Mouse (Mus musculus): Measurements from ENCODE around the gene A730061H03Rik. TPM values are rescaled to one million over a fixed set of nuclear protein-coding genes. Genes with fewer than 3 reads are reported as not detected.

Gene A730061H03Rik
- total and polyA plus RNA-seq, 3 experiments, result 0.17 to 43.1 (median 0.87) TPM

GRCm38 (mm10) chr14:55584303-55584701 lies 24.1 kb upstream of the A730061H03Rik start:
- peaks cover 80% of the 10 kb centered on the region for H3K4me1 ChIP-seq (ENCODE audit: insufficient read depth, low read depth, low read length)
- DNase-seq (ENCODE audit: low spot score) (no peak), ATAC-seq (ENCODE audit: extremely low read depth, insufficient number of reproducible peaks, low FRiP score, poor library complexity, severe bottlenecking) (no peak)
- H3K9me3 ChIP-seq (replicated peaks), result no peaks in the 10 kb centered on the region
- peaks cover 62% of the 10 kb centered on the region for H3K36me3 ChIP-seq (replicated peaks)
- TF ChIP-seq TAL1 (conservative IDR thresholded peaks at IDR 0.05; ENCODE audit: low read depth, low read length), result no peak
- no peak for TF ChIP-seq CTCF (IDR thresholded peaks at IDR 0.05; ENCODE audit: low read depth, low read length)
- TF ChIP-seq GATA2 (IDR thresholded peaks at IDR 0.05; ENCODE audit: borderline replicate concordance, low read depth, low read length), result no peak
- no peak for TF ChIP-seq POLR2AphosphoS5 (IDR thresholded peaks at IDR 0.05; ENCODE audit: insufficient replicate concordance, low read depth, low read length)
- no peak for TF ChIP-seq GATA1 (IDR thresholded peaks at IDR 0.05; ENCODE audit: borderline replicate concordance, low read length)
- H3K27me3 ChIP-seq (ENCODE audit: insufficient read depth, low read length), result no peaks in the 10 kb centered on the region
- H3K4me3 ChIP-seq (ENCODE audit: low read depth, low read length), result peak overlapping the region; percentile 90

GRCm38 (mm10) chr14:55581981-55582681 lies 21.9 kb upstream of the A730061H03Rik start:
- H3K36me3 ChIP-seq (replicated peaks), result peaks cover 43% of the 10 kb centered on the region
- DNase-seq (ENCODE audit: low spot score) (no peak), ATAC-seq (ENCODE audit: extremely low read depth, insufficient number of reproducible peaks, low FRiP score, poor library complexity, severe bottlenecking) (no peak)
- H3K4me3 ChIP-seq (ENCODE audit: low read depth, low read length), result no peak overlapping the region
- H3K4me1 ChIP-seq (ENCODE audit: insufficient read depth, low read depth, low read length), result peaks cover 80% of the 10 kb centered on the region
- no peaks in the 10 kb centered on the region for H3K27me3 ChIP-seq (ENCODE audit: insufficient read depth, low read length)
- TF ChIP-seq CTCF (IDR thresholded peaks at IDR 0.05; ENCODE audit: low read depth, low read length) (peak; percentile 13; the same call in 1 of the 2 replicates), POLR2AphosphoS5 (IDR thresholded peaks at IDR 0.05; ENCODE audit: insufficient replicate concordance, low read depth, low read length) (no peak), GATA1 (IDR thresholded peaks at IDR 0.05; ENCODE audit: borderline replicate concordance, low read length) (no peak)
- H3K9me3 ChIP-seq (replicated peaks), result no peaks in the 10 kb centered on the region

- H3K4me1 ChIP-seq (ENCODE audit: insufficient read depth, low read depth, low read length), result peaks cover 77% of the 10 kb centered on the region
- H3K4me3 ChIP-seq (ENCODE audit: low read depth, low read length), result no peak overlapping the region
- H3K27me3 ChIP-seq (ENCODE audit: insufficient read depth, low read length), result no peaks in the 10 kb centered on the region
- no peak for ATAC-seq (ENCODE audit: extremely low read depth, insufficient number of reproducible peaks, low FRiP score, poor library complexity, severe bottlenecking)
- DNase-seq (ENCODE audit: low spot score), result no peak
- H3K9me3 ChIP-seq (replicated peaks), result no peaks in the 10 kb centered on the region
- H3K36me3 ChIP-seq (replicated peaks), result peaks cover 40% of the 10 kb centered on the region
- TF ChIP-seq GATA2 (IDR thresholded peaks at IDR 0.05; ENCODE audit: borderline replicate concordance, low read depth, low read length), result no peak
- no peak for TF ChIP-seq POLR2AphosphoS5 (IDR thresholded peaks at IDR 0.05; ENCODE audit: insufficient replicate concordance, low read depth, low read length)
- no peak for TF ChIP-seq TAL1 (conservative IDR thresholded peaks at IDR 0.05; ENCODE audit: low read depth, low read length)
- no peak for TF ChIP-seq GATA1 (IDR thresholded peaks at IDR 0.05; ENCODE audit: borderline replicate concordance, low read length)
- TF ChIP-seq CTCF (IDR thresholded peaks at IDR 0.05; ENCODE audit: low read depth, low read length), result no peak
Observed at GRCm38 (mm10) chr14:55580731-55581130, 20.5 kb upstream of the A730061H03Rik start.

DNA sequence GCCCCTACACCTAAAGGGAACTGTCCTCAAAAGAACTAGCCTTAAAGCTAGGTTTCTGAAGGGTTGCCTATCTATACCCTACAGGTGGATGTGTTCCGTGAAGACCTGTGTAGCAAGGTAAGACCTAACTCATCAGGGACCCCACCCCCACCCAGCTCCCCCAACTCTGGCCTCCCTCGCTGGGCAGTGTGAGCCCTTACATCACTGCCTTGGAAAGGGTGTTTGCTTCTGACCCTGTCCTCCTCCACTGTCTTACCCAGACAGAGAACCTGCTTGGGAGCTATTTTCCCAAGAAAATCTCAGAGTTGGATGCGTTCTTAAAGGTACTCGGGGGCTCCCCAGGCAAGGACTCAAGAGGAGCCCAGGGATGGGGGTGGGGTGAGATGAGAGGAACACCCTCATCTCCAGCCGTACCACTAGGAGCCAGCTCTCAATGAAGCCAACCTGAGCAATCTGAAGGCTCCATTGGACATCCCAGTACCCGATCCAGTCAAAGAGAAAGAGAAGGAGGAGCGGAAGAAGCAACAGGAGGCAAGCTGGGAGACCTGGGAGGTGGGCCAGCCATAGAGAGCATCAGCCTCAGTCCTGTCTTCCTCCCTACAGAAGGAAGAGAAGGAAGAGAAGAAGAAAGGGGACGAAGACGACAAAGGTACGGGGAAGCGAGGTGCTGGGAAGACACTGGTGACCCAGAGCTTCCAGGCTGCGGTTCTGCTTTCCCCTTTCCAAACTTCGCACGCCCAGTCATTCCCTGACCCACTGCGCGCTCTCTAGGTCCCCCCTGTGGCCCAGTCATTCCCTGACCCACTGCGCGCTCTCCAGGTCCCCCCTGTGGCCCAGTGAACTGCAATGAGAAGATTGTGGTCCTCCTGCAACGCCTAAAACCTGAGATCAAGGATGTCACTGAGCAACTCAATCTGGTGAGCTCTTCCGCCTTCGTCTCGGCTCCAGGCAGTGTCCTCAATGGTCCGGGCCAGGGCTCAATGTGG lies 19.6 kb upstream of the A730061H03Rik start:
- ATAC-seq (ENCODE audit: extremely low read depth, insufficient number of reproducible peaks, low FRiP score, poor library complexity, severe bottlenecking) (no peak), DNase-seq (ENCODE audit: low spot score) (no peak)
- TF ChIP-seq CTCF (IDR thresholded peaks at IDR 0.05; ENCODE audit: low read depth, low read length), result no peak
- no peak for TF ChIP-seq GATA2 (IDR thresholded peaks at IDR 0.05; ENCODE audit: borderline replicate concordance, low read depth, low read length)
- no peak for TF ChIP-seq GATA1 (IDR thresholded peaks at IDR 0.05; ENCODE audit: borderline replicate concordance, low read length)
- no peak for TF ChIP-seq TAL1 (conservative IDR thresholded peaks at IDR 0.05; ENCODE audit: low read depth, low read length)
- no peak for TF ChIP-seq POLR2AphosphoS5 (IDR thresholded peaks at IDR 0.05; ENCODE audit: insufficient replicate concordance, low read depth, low read length)
- no peaks in the 10 kb centered on the region; the same call in 1 of the 2 replicates for H3K27me3 ChIP-seq (ENCODE audit: insufficient read depth, low read length)
- H3K4me1 ChIP-seq (ENCODE audit: insufficient read depth, low read depth, low read length), result peaks cover 75% of the 10 kb centered on the region
- H3K36me3 ChIP-seq (replicated peaks), result peaks cover 40% of the 10 kb centered on the region
- H3K9me3 ChIP-seq (replicated peaks), result no peaks in the 10 kb centered on the region
- peak overlapping the region; percentile 79; the same call in 1 of the 2 replicates for H3K4me3 ChIP-seq (ENCODE audit: low read depth, low read length)

DNA sequence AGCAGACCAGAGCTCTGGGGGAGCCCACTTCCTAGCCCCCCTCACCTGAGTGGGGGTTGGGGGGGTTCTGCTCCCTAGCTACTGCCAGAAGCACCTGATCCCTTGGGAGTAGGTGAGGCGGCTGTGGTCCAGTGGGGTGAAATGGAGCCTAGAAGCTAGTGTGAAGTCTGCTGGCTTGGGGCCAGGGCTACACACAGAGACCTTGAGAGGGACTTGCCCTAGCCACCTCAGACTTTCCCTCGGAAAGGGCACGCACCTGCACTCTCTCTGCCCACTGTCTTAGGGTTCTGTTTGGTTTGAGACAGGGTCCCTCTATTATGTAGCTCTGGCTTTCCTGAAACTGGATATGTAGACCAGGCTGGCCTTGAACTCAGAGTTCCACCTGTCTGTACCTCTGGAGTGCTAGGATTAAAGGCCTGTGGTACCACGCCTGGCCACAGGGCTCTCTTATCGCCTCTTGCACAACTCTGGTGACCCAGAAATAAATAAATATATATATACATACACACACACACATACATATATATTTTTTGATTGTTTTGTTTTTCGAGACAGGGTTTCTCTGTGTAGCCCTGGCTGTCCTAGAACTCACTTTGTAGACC lies 18.6 kb upstream of the A730061H03Rik start:
- Histone ChIP-seq H3K27me3 (ENCODE audit: insufficient read depth, low read length) (no peaks in the 10 kb centered on the region; the same call in 1 of the 2 replicates), H3K4me1 (ENCODE audit: insufficient read depth, low read depth, low read length) (peaks cover 72% of the 10 kb centered on the region), H3K36me3 (replicated peaks) (peaks cover 40% of the 10 kb centered on the region), H3K9me3 (replicated peaks) (no peaks in the 10 kb centered on the region), H3K4me3 (ENCODE audit: low read depth, low read length) (peak overlapping the region; percentile 79)
- no peak for TF ChIP-seq GATA2 (IDR thresholded peaks at IDR 0.05; ENCODE audit: borderline replicate concordance, low read depth, low read length)
- no peak for TF ChIP-seq GATA1 (IDR thresholded peaks at IDR 0.05; ENCODE audit: borderline replicate concordance, low read length)
- TF ChIP-seq CTCF (IDR thresholded peaks at IDR 0.05; ENCODE audit: low read depth, low read length), result no peak
- TF ChIP-seq POLR2AphosphoS5 (IDR thresholded peaks at IDR 0.05; ENCODE audit: insufficient replicate concordance, low read depth, low read length), result no peak
- no peak for TF ChIP-seq TAL1 (conservative IDR thresholded peaks at IDR 0.05; ENCODE audit: low read depth, low read length)
- DNase-seq (ENCODE audit: low spot score), result peak; percentile 29
- ATAC-seq (ENCODE audit: extremely low read depth, insufficient number of reproducible peaks, low FRiP score, poor library complexity, severe bottlenecking), result peak; percentile 25; the same call in 1 of the 2 replicates

Data from G1E (cell line).